In genomic region chr3:53792541-53792940, GRCm38 (mm10) we compare ENCODE assay signal across 26 mouse cellular contexts. TPM values are rescaled to one million over a fixed set of nuclear protein-coding genes. Genes with fewer than 3 reads are reported as not detected.
"Had no signal": no experiment of that assay in that cellular context is flagged by ENCODE, and none has a peak within 500 bp of the region (broad histone marks: within the 10 kb centered on the region; RNA-seq: fewer than 3 reads in every experiment).

No protein-coding gene starts in this region.

- H3K4me2 ChIP-seq: lung, embryonic 14.5 days; midbrain, embryonic 12.5 days; neural tube, embryonic 13.5 days; neural tube, embryonic 15.5 days had no signal

- H3K9ac ChIP-seq: lung, embryonic 14.5 days; midbrain, embryonic 12.5 days; neural tube, embryonic 13.5 days; neural tube, embryonic 15.5 days had no signal

- H3K27me3 ChIP-seq: midbrain, embryonic 12.5 days; neural tube, embryonic 13.5 days; neural tube, embryonic 15.5 days had no signal

- ATAC-seq: midbrain, embryonic 16.5 days had no signal

- H3K4me3 ChIP-seq: midbrain, embryonic 10.5 days; midbrain, embryonic 12.5 days; myocyte; neural tube, embryonic 13.5 days; neural tube, embryonic 15.5 days had no signal

- H3K4me1 ChIP-seq: midbrain, embryonic 10.5 days; midbrain, embryonic 12.5 days; neural tube, embryonic 13.5 days; neural tube, embryonic 15.5 days had no signal

- H3K27ac ChIP-seq: midbrain, embryonic 10.5 days; midbrain, embryonic 12.5 days; neural tube, embryonic 13.5 days; neural tube, embryonic 15.5 days had no signal

- DNase-seq: lung, adult 18-20 months; lung, embryonic 14.5 days; lung, postnatal 10 days; lung, postnatal 4 days; midbrain, embryonic 14.5 days; retina, postnatal 1 day; right cerebral cortex, adult 18-20 months; right cerebral cortex, postnatal 25 days; right cerebral cortex, postnatal 4 days; thymus, adult 18-20 months; thymus, postnatal 14 days; thymus, postnatal 36 days had no signal

- H3K9me3 ChIP-seq: midbrain, embryonic 10.5 days; midbrain, embryonic 12.5 days; neural tube, embryonic 13.5 days; neural tube, embryonic 15.5 days had no signal

- H3K36me3 ChIP-seq: midbrain, embryonic 10.5 days; midbrain, embryonic 12.5 days; neural tube, embryonic 13.5 days; neural tube, embryonic 15.5 days had no signal

RNA-seq across cellular contexts. Expression of gene Gm10985, which starts 52.3 kb away (rescaled TPM):
- total RNA-seq: megakaryocyte, adult 5-6 weeks; megakaryocyte-erythroid progenitor cell, adult 5-6 weeks had no signal
- polyA plus RNA-seq: lung, embryonic 14.5 days; lung, embryonic 16.5 days; midbrain, embryonic 10.5 days; midbrain, embryonic 12.5 days; midbrain, embryonic 14.5 days; midbrain, embryonic 16.5 days; myocyte; neural tube, embryonic 11.5 days; neural tube, embryonic 13.5 days; neural tube, embryonic 15.5 days; spleen, adult 2 months; stomach, embryonic 14.5 days; stomach, embryonic 16.5 days; thymus, postnatal 0 days had no signal
